Mouse (Mus musculus) midbrain, embryonic 12.5 days (tissue): ENCODE measurements around the gene Ormdl3. TPM values are rescaled to one million over a fixed set of nuclear protein-coding genes. Genes with fewer than 3 reads are reported as not detected.

Experiments used
- ATAC-seq: fragments of 200-750 bp; cut with Nextera tagmentation; 2 replicates; pipeline ENCODE4 v1.8.0; 2017; ENCODE audit warnings: low read depth, moderate TSS enrichment, moderate library complexity; ENCODE audit not compliant: low FRiP score
- H3K27ac ChIP-seq: fragments of 300-500 bp; sonication (generic); replicated peaks from 2 replicates; pipeline ENCODE4 v1.5.1; 2016; ENCODE audit warnings: mild to moderate bottlenecking
- H3K27me3 ChIP-seq: fragments of 300-500 bp; sonication (generic); 2 replicates; pipeline ENCODE4 v1.6.1; 2016; ENCODE audit warnings: mild to moderate bottlenecking
- H3K36me3 ChIP-seq: fragments of 300-500 bp; sonication (generic); 2 replicates; pipeline ENCODE4 v1.6.1; 2016
- H3K4me1 ChIP-seq: fragments of 300-500 bp; sonication (generic); 2 replicates; pipeline ENCODE4 v1.6.1; 2016
- H3K4me2 ChIP-seq: fragments of 300-500 bp; sonication (generic); replicated peaks from 2 replicates; pipeline ENCODE4 v1.6.1; 2016; ENCODE audit warnings: mild to moderate bottlenecking, moderate library complexity
- H3K4me3 ChIP-seq: fragments of 300-500 bp; sonication (generic); 2 replicates; pipeline ENCODE4 v1.5.1; 2016; ENCODE audit warnings: mild to moderate bottlenecking
- H3K9ac ChIP-seq: fragments of 300-500 bp; sonication (generic); replicated peaks from 2 replicates; pipeline ENCODE4 v1.6.1; 2016; ENCODE audit warnings: mild to moderate bottlenecking, moderate library complexity
- H3K9me3 ChIP-seq: fragments of 300-500 bp; sonication (generic); 2 replicates; pipeline ENCODE4 v1.6.1; 2016; ENCODE audit warnings: mild to moderate bottlenecking
- WGBS: fragments of 180-500 bp; shearing (Covaris S2); methylation state at CpG from one replicate; pipeline ENCODE4 v1.1.7; 2016; 5-methylcytosine and 5-hydroxymethylcytosine counted together
- polyA plus RNA-seq: library from polyadenylated mRNA; unstranded; fragments of >200 nt; fragmentation: Nextera tagmentation; extraction: Ambion mirVana; gene quantifications from 2 replicates; pipeline ENCODE4 v1.2.1, GENCODE M21; 2016

The Ormdl3 gene
- polyA plus RNA-seq, 1 experiment from 2014 or later: 67.1 TPM

GRCm38 (mm10) chr11:98602090-98602690 lies 15.0 kb upstream of the Ormdl3 start:
- Histone ChIP-seq H3K4me2 (peak overlapping the region; percentile 59), H3K9me3 (no peaks in the 10 kb centered on the region), H3K36me3 (no peaks in the 10 kb centered on the region), H3K4me3 (peak overlapping the region; percentile 33), H3K27me3 (peaks cover 55% of the 10 kb centered on the region), H3K27ac (no peak overlapping the region), H3K4me1 (peaks cover 7% of the 10 kb centered on the region), H3K9ac (0 out of 2 replicates have a peak overlapping the region, but pooled peaks have one; percentile 28)
- ATAC-seq: peak; percentile 52; the same call in 1 of the 2 replicates
- WGBS: 2% methylated on average over 20 of the region's 20 CpGs

GRCm38 (mm10) chr11:98599291-98599690 lies 12.1 kb upstream of the Ormdl3 start:
- Histone ChIP-seq H3K4me1 (peaks cover 7% of the 10 kb centered on the region), H3K4me2 (no peak overlapping the region), H3K9me3 (no peaks in the 10 kb centered on the region), H3K27me3 (peaks cover 41% of the 10 kb centered on the region), H3K9ac (no peak overlapping the region), H3K4me3 (no peak overlapping the region), H3K36me3 (no peaks in the 10 kb centered on the region), H3K27ac (no peak overlapping the region)
- WGBS: 44% methylated on average over 18 of the region's 18 CpGs
- ATAC-seq: no peak

- ATAC-seq: no peak
- H3K36me3 ChIP-seq: no peaks in the 10 kb centered on the region
- no peak overlapping the region for H3K27ac ChIP-seq
- H3K4me2 ChIP-seq: no peak overlapping the region
- H3K9ac ChIP-seq: no peak overlapping the region
- peaks cover 41% of the 10 kb centered on the region for H3K27me3 ChIP-seq
- H3K4me1 ChIP-seq: peaks cover 7% of the 10 kb centered on the region
- no peak overlapping the region for H3K4me3 ChIP-seq
- no peaks in the 10 kb centered on the region for H3K9me3 ChIP-seq
- WGBS: 73% methylated on average over 18 of the region's 18 CpGs
Measured at GRCm38 (mm10) chr11:98598851-98599290, 11.7 kb upstream of the Ormdl3 start.

GRCm38 (mm10) chr11:98597991-98598390 lies 10.8 kb upstream of the Ormdl3 start, which contains the start of gene Lrrc3c:
Lrrc3c (plus strand) TSS chr11:98598291.
- Histone ChIP-seq H3K27me3 (peaks cover 41% of the 10 kb centered on the region), H3K9ac (no peak within 1 kb of the TSS), H3K9me3 (no peaks in the 10 kb centered on the region), H3K27ac (no peak within 1 kb of the TSS), H3K36me3 (no peaks in the 10 kb centered on the region), H3K4me3 (no peak within 1 kb of the TSS), H3K4me1 (peaks cover 7% of the 10 kb centered on the region), H3K4me2 (no peak within 1 kb of the TSS)
- no peak for ATAC-seq
- WGBS: 87% methylated on average over 8 of the region's 8 CpGs

GRCm38 (mm10) chr11:98597363-98597762 lies 10.2 kb upstream of the Ormdl3 start:
- Histone ChIP-seq H3K4me3 (no peak overlapping the region), H3K27me3 (peaks cover 44% of the 10 kb centered on the region), H3K27ac (no peak overlapping the region), H3K4me2 (no peak overlapping the region), H3K9me3 (no peaks in the 10 kb centered on the region), H3K9ac (no peak overlapping the region), H3K4me1 (peaks cover 5% of the 10 kb centered on the region), H3K36me3 (no peaks in the 10 kb centered on the region)
- WGBS: 42% methylated on average over 5 of the region's 6 CpGs
- ATAC-seq: no peak

- Histone ChIP-seq H3K27ac (no peak overlapping the region), H3K4me3 (no peak overlapping the region), H3K4me2 (no peak overlapping the region), H3K9ac (no peak overlapping the region), H3K36me3 (no peaks in the 10 kb centered on the region), H3K27me3 (peaks cover 49% of the 10 kb centered on the region), H3K4me1 (no peaks in the 10 kb centered on the region), H3K9me3 (no peaks in the 10 kb centered on the region)
- 87% methylated on average over 3 of the region's 3 CpGs for WGBS
- ATAC-seq: no peak
Measured at GRCm38 (mm10) chr11:98595955-98596354, 8.8 kb upstream of the Ormdl3 start.

GRCm38 (mm10) chr11:98595473-98595872 lies 8.3 kb upstream of the Ormdl3 start:
- H3K9me3 ChIP-seq: no peaks in the 10 kb centered on the region
- 76% methylated on average over 10 of the region's 10 CpGs for WGBS
- no peak overlapping the region for H3K9ac ChIP-seq
- no peaks in the 10 kb centered on the region for H3K4me1 ChIP-seq
- ATAC-seq: no peak
- H3K4me3 ChIP-seq: no peak overlapping the region
- peaks cover 44% of the 10 kb centered on the region for H3K27me3 ChIP-seq
- no peak overlapping the region for H3K4me2 ChIP-seq
- no peak overlapping the region for H3K27ac ChIP-seq
- no peaks in the 10 kb centered on the region for H3K36me3 ChIP-seq

- H3K36me3 ChIP-seq: no peaks in the 10 kb centered on the region
- H3K9me3 ChIP-seq: no peaks in the 10 kb centered on the region
- H3K27ac ChIP-seq: no peak overlapping the region
- H3K4me2 ChIP-seq: no peak overlapping the region
- WGBS: 78% methylated on average over 6 of the region's 6 CpGs
- peaks cover 40% of the 10 kb centered on the region for H3K27me3 ChIP-seq
- no peak overlapping the region for H3K4me3 ChIP-seq
- no peak for ATAC-seq
- H3K9ac ChIP-seq: no peak overlapping the region
- no peaks in the 10 kb centered on the region for H3K4me1 ChIP-seq
Measured at GRCm38 (mm10) chr11:98595021-98595420, 7.9 kb upstream of the Ormdl3 start.

- Histone ChIP-seq H3K9ac (no peak overlapping the region), H3K4me2 (no peak overlapping the region), H3K4me3 (no peak overlapping the region), H3K27me3 (peaks cover 22% of the 10 kb centered on the region; the same call in 1 of the 2 replicates), H3K27ac (no peak overlapping the region), H3K9me3 (no peaks in the 10 kb centered on the region), H3K4me1 (peaks cover 22% of the 10 kb centered on the region), H3K36me3 (no peaks in the 10 kb centered on the region)
- ATAC-seq: no peak
- WGBS: 74% methylated on average over 19 of the region's 19 CpGs
Measured at GRCm38 (mm10) chr11:98590548-98591445, 3.6 kb upstream of the Ormdl3 start.

- no peak overlapping the region for H3K4me2 ChIP-seq
- WGBS: 88% methylated on average over 8 of the region's 8 CpGs
- H3K4me1 ChIP-seq: peaks cover 33% of the 10 kb centered on the region
- H3K27me3 ChIP-seq: peaks cover 22% of the 10 kb centered on the region; the same call in 1 of the 2 replicates
- no peak overlapping the region for H3K27ac ChIP-seq
- no peak overlapping the region for H3K9ac ChIP-seq
- H3K4me3 ChIP-seq: no peak overlapping the region
- H3K9me3 ChIP-seq: no peaks in the 10 kb centered on the region
- H3K36me3 ChIP-seq: no peaks in the 10 kb centered on the region
- no peak for ATAC-seq
Measured at GRCm38 (mm10) chr11:98589306-98589705, 2.1 kb upstream of the Ormdl3 start.

GRCm38 (mm10) chr11:98588833-98589281 lies 1.7 kb upstream of the Ormdl3 start:
- peaks cover 33% of the 10 kb centered on the region for H3K4me1 ChIP-seq
- no peak overlapping the region for H3K9ac ChIP-seq
- no peak overlapping the region for H3K4me2 ChIP-seq
- H3K4me3 ChIP-seq: no peak overlapping the region
- 72% methylated on average over 6 of the region's 6 CpGs for WGBS
- no peak for ATAC-seq
- H3K36me3 ChIP-seq: 0 out of 2 replicates have a peak, but pooled peaks cover 3% of the 10 kb centered on the region
- peaks cover 22% of the 10 kb centered on the region; the same call in 1 of the 2 replicates for H3K27me3 ChIP-seq
- no peak overlapping the region for H3K27ac ChIP-seq
- no peaks in the 10 kb centered on the region for H3K9me3 ChIP-seq
